Mouse (Mus musculus) adrenal gland, adult 2 months (tissue): ENCODE data around the gene Tns3. TPM values are rescaled to one million over a fixed set of nuclear protein-coding genes. Genes with fewer than 3 reads are reported as not detected.

Experiments
- DNase-seq: peaks from one replicate; pipeline ENCODE4 v3.0.0; 2021
- polyA plus RNA-seq: library from polyadenylated mRNA; depleted of rRNA; stranded (reverse); fragments of >200 nt; gene quantifications from 2 replicates; pipeline ENCODE4 v1.2.3, GENCODE M21; 2012
- total RNA-seq, 2 experiments: library from RNA; stranded (reverse); gene quantifications; 2 replicates each; pipeline ENCODE4 v1.2.3; 2021

Tns3 gene
- total and polyA plus RNA-seq, 3 experiments, result 39.2 to 67.7 (median 57.2) TPM

DNA sequence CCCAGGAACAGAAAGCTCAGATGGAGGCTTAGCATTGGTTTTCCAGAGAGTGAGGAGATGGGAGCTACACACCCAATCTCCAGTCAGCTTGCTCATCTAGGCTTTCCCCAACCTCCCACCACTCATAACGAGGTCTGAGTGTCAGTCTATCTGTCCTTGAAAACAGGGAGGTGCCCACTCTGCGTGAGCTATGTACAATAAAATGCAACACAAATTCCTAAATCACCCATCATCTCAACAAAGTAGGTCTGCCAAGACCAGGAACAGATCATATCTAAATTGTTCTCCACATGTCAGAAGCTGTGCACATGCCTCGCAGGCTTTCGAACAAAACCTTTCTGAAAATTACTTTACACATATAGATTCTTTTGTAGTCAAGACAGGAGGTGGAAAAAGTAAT is 134.3 kb downstream of the Tns3 start:
- DNase-seq, result no peak

GRCm38 (mm10) chr11:8525463-8526145 is 138.7 kb downstream of the Tns3 start:
- peak; percentile 19 for DNase-seq

DNA sequence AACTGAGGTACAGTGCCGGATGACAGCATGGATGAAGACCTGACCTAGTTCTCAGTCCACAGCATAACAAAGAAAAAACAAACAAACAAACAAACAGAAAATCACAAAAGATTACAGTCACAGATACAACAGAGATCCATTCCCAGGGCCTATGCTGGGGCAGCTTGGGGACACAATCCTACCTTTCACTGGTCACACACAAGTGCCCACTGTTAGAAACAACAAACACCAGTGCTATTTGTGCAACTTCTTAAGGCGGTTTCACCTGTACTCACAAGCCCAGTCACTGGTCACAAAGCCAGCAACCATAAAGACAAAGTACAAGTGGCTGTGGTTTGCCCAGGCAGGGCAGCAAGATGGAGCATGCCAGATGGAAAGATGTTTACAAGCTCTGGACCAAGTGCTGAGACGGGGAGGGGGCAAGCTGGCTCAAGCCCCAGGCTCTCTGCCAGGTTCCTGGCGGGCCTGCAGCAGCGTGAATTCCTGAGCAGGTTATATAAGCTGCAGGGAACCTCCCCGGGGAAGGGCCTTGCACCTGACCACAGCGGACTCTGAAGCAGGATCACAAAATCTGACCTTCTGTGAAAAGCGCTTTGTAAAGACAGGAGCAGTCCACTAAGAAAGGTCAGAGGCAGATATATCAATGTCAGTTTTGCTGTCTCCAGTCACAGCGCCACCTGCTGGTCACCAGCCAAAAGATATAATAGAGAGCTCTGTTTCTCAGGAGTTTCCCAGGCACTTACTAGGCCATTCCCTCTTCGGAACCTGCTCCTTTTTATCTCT is 140.8 kb downstream of the Tns3 start:
- DNase-seq, result peak; percentile 82

GRCm38 (mm10) chr11:8513359-8514253 is 150.7 kb downstream of the Tns3 start:
- DNase-seq, result peak; percentile 37

DNA sequence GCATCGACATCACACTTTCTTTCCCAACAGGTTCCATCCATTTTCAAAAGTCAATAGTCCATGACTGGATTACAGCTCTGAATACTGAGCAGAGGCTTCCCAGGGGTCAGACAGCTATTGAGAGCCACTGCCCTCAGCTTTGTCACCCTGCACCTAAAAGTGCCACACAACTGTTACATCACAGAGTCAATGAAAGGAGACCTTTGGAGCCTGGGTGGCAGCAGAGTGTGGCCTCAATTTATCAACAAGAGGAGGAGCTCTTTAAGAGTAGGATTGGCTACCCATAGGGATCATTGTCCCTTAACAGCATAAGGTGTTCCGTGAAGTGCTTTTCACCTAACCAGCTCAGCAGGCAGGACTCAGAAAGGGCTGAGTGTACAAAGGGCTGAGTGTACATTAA is 154.0 kb downstream of the Tns3 start:
- DNase-seq, result no peak

DNA sequence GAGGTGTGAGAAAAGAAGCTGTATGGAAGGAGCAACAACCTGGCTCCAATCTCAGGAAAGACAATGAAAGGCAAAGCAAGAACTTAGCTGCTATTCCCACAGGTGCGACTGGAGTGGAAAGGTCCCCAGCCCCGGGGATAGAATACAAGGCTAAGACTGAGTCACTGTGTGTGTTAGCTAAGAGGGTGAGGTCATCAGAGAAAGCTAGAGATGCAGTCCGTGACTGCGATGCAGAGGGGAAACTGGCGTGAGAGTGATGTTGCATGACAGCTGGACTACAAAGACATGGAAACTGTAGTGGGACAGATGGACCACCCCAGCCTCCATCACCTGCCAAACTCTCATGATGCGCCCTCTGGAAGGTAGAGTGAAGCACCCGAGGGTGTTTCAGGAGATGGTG is 154.7 kb downstream of the Tns3 start:
- peak; percentile 56 for DNase-seq

- DNase-seq, result peak; percentile 15
These were observed 160.6 kb downstream of the Tns3 start for GRCm38 (mm10) chr11:8503735-8504134.

- DNase-seq, result no peak
These were observed 163.5 kb downstream of the Tns3 start for GRCm38 (mm10) chr11:8500855-8501254.

GRCm38 (mm10) chr11:8497136-8497535 is 167.2 kb downstream of the Tns3 start:
- no peak for DNase-seq

GRCm38 (mm10) chr11:8496686-8497085 is 167.6 kb downstream of the Tns3 start:
- DNase-seq, result no peak

- no peak for DNase-seq
These were observed 168.5 kb downstream of the Tns3 start for GRCm38 (mm10) chr11:8495801-8496200.

DNA sequence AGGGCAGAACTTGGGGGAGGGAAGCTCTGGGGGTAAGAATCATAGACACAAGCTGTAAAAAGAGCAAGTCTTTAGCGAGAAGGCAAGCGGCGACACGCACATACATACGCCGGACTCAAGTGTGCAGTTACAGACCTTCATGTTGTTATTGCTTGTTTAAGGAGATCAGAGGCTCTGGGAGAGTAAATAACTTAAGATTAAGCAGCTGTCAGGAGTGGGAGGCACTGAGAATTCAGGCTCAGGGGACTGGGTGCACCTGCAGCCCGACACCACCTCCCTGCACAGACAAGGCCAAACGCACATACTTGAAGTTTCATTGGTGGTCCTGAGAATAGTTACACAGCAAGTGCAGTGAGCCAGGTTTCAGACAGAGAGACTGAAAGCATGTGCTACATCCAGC is 169.3 kb downstream of the Tns3 start:
- DNase-seq, result no peak

- DNase-seq, result no peak
These were observed 170.3 kb downstream of the Tns3 start for GRCm38 (mm10) chr11:8493931-8494490.

GRCm38 (mm10) chr11:8492332-8492731 is 172.0 kb downstream of the Tns3 start:
- no peak for DNase-seq

- DNase-seq, result no peak
These were observed 176.1 kb downstream of the Tns3 start for GRCm38 (mm10) chr11:8488248-8488647.

DNA sequence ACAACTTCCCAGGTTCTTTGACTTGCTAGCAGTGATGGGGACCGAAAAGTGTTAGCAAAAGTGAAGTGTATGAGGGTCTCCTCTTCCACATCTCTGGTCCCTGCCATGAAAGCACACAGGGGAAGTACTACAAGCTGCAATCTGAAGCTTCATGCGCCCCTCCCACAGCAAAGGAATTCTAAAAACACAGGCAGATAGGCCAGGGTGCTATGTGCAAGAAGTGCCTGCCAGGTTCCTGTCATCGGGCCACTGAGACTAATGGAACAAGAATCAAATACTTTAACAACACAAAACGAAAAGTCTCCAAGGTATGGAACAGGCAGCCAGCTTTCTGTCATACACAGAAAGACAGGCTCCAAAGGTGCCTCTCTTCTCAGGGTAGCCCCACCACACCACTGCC is 177.8 kb downstream of the Tns3 start:
- DNase-seq, result no peak

GRCm38 (mm10) chr11:8484538-8484937 is 179.8 kb downstream of the Tns3 start:
- DNase-seq, result no peak

DNA sequence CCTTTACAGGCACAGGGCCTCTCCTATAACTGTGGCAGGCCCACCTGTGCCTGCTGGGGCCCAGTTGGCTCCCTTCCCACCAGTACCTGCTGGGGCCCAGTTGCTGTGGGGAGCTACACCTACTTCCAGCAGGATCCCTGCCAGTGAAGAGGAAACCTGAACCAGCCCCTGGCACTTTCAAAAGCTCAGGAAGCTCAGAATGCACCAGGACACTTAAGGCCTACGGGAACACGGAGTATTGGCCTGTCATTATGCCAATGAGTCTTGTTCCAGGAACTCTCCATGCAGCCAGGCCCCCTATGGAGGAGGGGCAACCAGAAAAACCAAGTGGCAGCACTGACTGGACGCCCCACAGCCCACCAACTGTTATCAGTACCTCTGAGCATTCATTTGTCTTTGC is 181.6 kb downstream of the Tns3 start:
- no peak for DNase-seq

DNA sequence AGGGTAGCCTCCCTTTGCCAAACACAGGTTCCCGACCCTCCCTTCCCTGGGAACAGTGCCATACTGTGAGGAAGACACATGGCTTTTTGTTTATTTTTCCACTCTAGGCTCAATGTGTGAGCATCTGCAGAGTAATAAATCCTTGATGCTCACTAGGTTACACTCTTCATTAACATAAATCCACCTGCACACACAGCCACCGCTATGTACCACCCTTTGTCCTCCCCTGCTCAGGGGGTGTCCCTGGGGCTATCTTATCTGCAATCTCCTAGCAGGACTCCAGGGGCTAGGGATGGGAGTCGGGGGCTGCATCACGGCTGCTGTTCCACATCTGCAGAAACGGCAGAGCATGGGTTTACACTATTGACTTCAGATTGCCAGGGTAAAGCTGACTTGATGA is 182.4 kb downstream of the Tns3 start:
- no peak for DNase-seq

- no peak for DNase-seq
These were observed 182.8 kb downstream of the Tns3 start for GRCm38 (mm10) chr11:8481529-8481928.

DNA sequence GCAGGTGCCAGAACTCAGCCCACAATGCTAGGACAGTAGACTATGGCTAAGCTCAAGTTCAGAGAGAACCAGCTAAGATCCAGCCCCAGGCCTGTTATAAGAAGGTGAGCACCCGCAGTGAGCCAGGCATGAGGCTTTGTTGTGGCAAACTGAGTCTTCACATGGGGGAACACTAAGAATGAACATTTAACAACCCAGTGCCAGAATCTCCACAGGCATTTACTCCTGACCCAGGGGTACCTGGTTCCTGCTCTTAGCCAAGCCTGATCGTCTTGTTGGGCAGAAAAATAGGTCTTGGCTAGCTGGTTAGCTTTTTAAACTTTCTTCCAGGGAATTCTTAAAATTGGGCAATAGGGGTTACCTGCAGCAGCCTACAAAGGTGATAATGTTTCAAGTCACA is 184.5 kb downstream of the Tns3 start:
- DNase-seq, result no peak

- DNase-seq, result no peak
These were observed 185.0 kb downstream of the Tns3 start for GRCm38 (mm10) chr11:8479313-8479712.
